9 mouse cellular contexts compared by ENCODE assay signal in genomic region chr14:102994662-102995561, GRCm38 (mm10). TPM values are rescaled to one million over a fixed set of nuclear protein-coding genes. Genes with fewer than 3 reads are reported as not detected.
DNase-seq lines count a peak whose midpoint lies in the region; ATAC-seq and TF ChIP-seq lines count a peak whose summit lies in the region.
"Had no signal": no experiment of that assay in that cellular context is flagged by ENCODE, and none has a peak within 500 bp of the region (broad histone marks: within the 10 kb centered on the region; RNA-seq: fewer than 3 reads in every experiment).

No protein-coding gene starts in this region.

- no peaks in the 10 kb centered on the region for H3K36me3 ChIP-seq in thymus, adult 2 months (ENCODE audit: control insufficient read depth, insufficient read depth, low read length)
- H3K36me3 ChIP-seq in intestine, embryonic 16.5 days (ENCODE audit: control insufficient read depth, insufficient read depth, low read length): no peaks in the 10 kb centered on the region
- H3K36me3 ChIP-seq in midbrain, embryonic 14.5 days (ENCODE audit: control insufficient read depth, insufficient read depth, low read length): no peaks in the 10 kb centered on the region

- peak; percentile 69 for DNase-seq in thymus, adult 2 months
- DNase-seq in thymus, adult 18-20 months: no peak
- peak; percentile 60 for DNase-seq in gastrocnemius, postnatal 14 days
- peak; percentile 77 to 88 for DNase-seq in left cerebral cortex, postnatal 14 days (ENCODE audit: low spot score in 2 of 2)
- DNase-seq in midbrain, embryonic 14.5 days: peak; percentile 94
- peak; percentile 36 for DNase-seq in spleen, adult 12 weeks (ENCODE audit: low spot score)

- H3K9me3 ChIP-seq in intestine, embryonic 16.5 days (ENCODE audit: control insufficient read depth, low read length): no peaks in the 10 kb centered on the region
- no peaks in the 10 kb centered on the region for H3K9me3 ChIP-seq in midbrain, embryonic 14.5 days (ENCODE audit: control insufficient read depth, low read length)

- no peak for TF ChIP-seq POLR2A in thymus, adult 2 months (IDR thresholded peaks at IDR 0.05; ENCODE audit: control insufficient read depth, extremely low read depth, insufficient read depth, low read length, poor library complexity)
- TF ChIP-seq POLR2A in cortical plate, adult 2 months (IDR thresholded peaks at IDR 0.05; ENCODE audit: extremely low read depth, insufficient read depth, low read length): no peak

- ATAC-seq in intestine, embryonic 16.5 days: peak; percentile 84
- peak; percentile 78 for ATAC-seq in midbrain, embryonic 14.5 days (ENCODE audit: low FRiP score, low TSS enrichment)

- H3K9ac ChIP-seq in intestine, embryonic 16.5 days (ENCODE audit: low read depth, low read length): no peak overlapping the region
- H3K9ac ChIP-seq in midbrain, embryonic 14.5 days (replicated peaks; ENCODE audit: low read length): no peak overlapping the region

- no peak for TF ChIP-seq CTCF in thymus, adult 2 months (IDR thresholded peaks at IDR 0.05; ENCODE audit: borderline replicate concordance, control insufficient read depth, extremely low read depth, insufficient read depth, low read length, poor library complexity)
- peak; percentile 84 for TF ChIP-seq CTCF in cortical plate, adult 2 months (IDR thresholded peaks at IDR 0.05; ENCODE audit: extremely low read depth, insufficient read depth, low read length)

- 23% methylated on average over 6 of the region's 6 CpGs for WGBS in thymus, adult 2 months
- WGBS in intestine, embryonic 16.5 days: 18% methylated on average over 6 of the region's 6 CpGs
- WGBS in midbrain, embryonic 14.5 days: 19% methylated on average over 6 of the region's 6 CpGs

- H3K4me3 ChIP-seq in thymus, adult 2 months (ENCODE audit: control insufficient read depth, insufficient read depth, low read length): no peak overlapping the region
- no peak overlapping the region for H3K4me3 ChIP-seq in cortical plate, adult 2 months (ENCODE audit: insufficient read depth, low read length)
- H3K4me3 ChIP-seq in intestine, embryonic 16.5 days (ENCODE audit: low read length): no peak overlapping the region
- H3K4me3 ChIP-seq in midbrain, embryonic 14.5 days (replicated peaks; ENCODE audit: low read depth, low read length): no peak overlapping the region
- H3K4me3 ChIP-seq: myocyte had no signal

- H3K4me2 ChIP-seq in intestine, embryonic 16.5 days (ENCODE audit: low read depth, low read length): no peak overlapping the region
- H3K4me2 ChIP-seq in midbrain, embryonic 14.5 days (ENCODE audit: low read length): no peak overlapping the region

- intact Hi-C loops in gastrocnemius, postnatal 14 days (cut with DNase I; ENCODE audit: low total_unique reads): no loop called here
- intact Hi-C loops in left cerebral cortex, postnatal 14 days (cut with DNase I): loop anchor here (10.0 kb wide), 1 partner anchor 480 kb away; no protein-coding TSS in a partner anchor

- H3K27ac ChIP-seq in thymus, adult 2 months (ENCODE audit: control insufficient read depth, insufficient read depth, low read length): no peak overlapping the region
- no peak overlapping the region for H3K27ac ChIP-seq in cortical plate, adult 2 months (ENCODE audit: insufficient read depth, low read length)
- H3K27ac ChIP-seq in intestine, embryonic 16.5 days (ENCODE audit: low read length): no peak overlapping the region
- H3K27ac ChIP-seq in midbrain, embryonic 14.5 days (replicated peaks; ENCODE audit: low read depth, low read length): no peak overlapping the region

- H3K4me1 ChIP-seq in thymus, adult 2 months (replicated peaks; ENCODE audit: control insufficient read depth, insufficient read depth, low read length): no peaks in the 10 kb centered on the region
- H3K4me1 ChIP-seq in cortical plate, adult 2 months (ENCODE audit: control insufficient read depth, insufficient read depth, low read length): no peaks in the 10 kb centered on the region; the same call in 1 of the 2 replicates
- no peaks in the 10 kb centered on the region for H3K4me1 ChIP-seq in intestine, embryonic 16.5 days (ENCODE audit: control insufficient read depth, insufficient read depth, low read length)
- no peaks in the 10 kb centered on the region for H3K4me1 ChIP-seq in midbrain, embryonic 14.5 days (ENCODE audit: control insufficient read depth, insufficient read depth, low read length)

- H3K27me3 ChIP-seq in thymus, adult 2 months (ENCODE audit: control insufficient read depth, insufficient read depth, low read length): no peaks in the 10 kb centered on the region
- no peaks in the 10 kb centered on the region for H3K27me3 ChIP-seq in intestine, embryonic 16.5 days (replicated peaks; ENCODE audit: control insufficient read depth, insufficient read depth, low read length)
- H3K27me3 ChIP-seq in midbrain, embryonic 14.5 days (ENCODE audit: control insufficient read depth, insufficient read depth, low read length): no peaks in the 10 kb centered on the region

RNA-seq across cellular contexts. Expression of gene Kctd12, which starts 12.5 kb away (rescaled TPM):
- 20.0 and 25.4 TPM in 2 replicates for polyA plus RNA-seq in thymus, adult 2 months (2012; rRNA removed)
- polyA plus RNA-seq in cortical plate, adult 2 months (2012; rRNA removed): 20.9 and 22.8 TPM in 2 replicates
- 10 to 100 TPM; 16.7 to 20.2 TPM for total RNA-seq in gastrocnemius, postnatal 14 days (2021)
- 8.9 and 9.5 TPM in 2 replicates for polyA plus RNA-seq in intestine, embryonic 16.5 days (2015; fragmentation: Nextera tagmentation; extraction: Ambion mirVana)
- total RNA-seq in left cerebral cortex, postnatal 14 days (2021): 10 to 100 TPM; 49.7 to 56.8 TPM
- polyA plus RNA-seq in midbrain, embryonic 14.5 days (2014; fragmentation: Nextera tagmentation; extraction: Ambion mirVana): 18.0 and 22.7 TPM in 2 replicates
- polyA plus RNA-seq: myocyte had no signal

RNA-seq across cellular contexts. Expression of gene Acod1, which starts 51.9 kb away (rescaled TPM):
- 0.55 and 0.86 TPM in 2 replicates for polyA plus RNA-seq in thymus, adult 2 months (2012; rRNA removed)
- 0.04 and 0.06 TPM in 2 replicates for polyA plus RNA-seq in cortical plate, adult 2 months (2012; rRNA removed)
- not detected for total RNA-seq in gastrocnemius, postnatal 14 days (2021)
- 0.05 TPM in 1 of 2 replicates, not detected in the other for polyA plus RNA-seq in intestine, embryonic 16.5 days (2015; fragmentation: Nextera tagmentation; extraction: Ambion mirVana)
- total RNA-seq in left cerebral cortex, postnatal 14 days (2021): not detected
- 0.24 TPM in 1 of 2 replicates, not detected in the other for polyA plus RNA-seq in midbrain, embryonic 14.5 days (2014; fragmentation: Nextera tagmentation; extraction: Ambion mirVana)
- polyA plus RNA-seq: myocyte had no signal

Comparison
In these comparisons a context has a peak if more than half of its experiments do, and no peak if none do; other contexts are left out.
1. DNase-seq: peak in thymus, adult 2 months (single experiment), gastrocnemius, postnatal 14 days (single experiment), left cerebral cortex, postnatal 14 days (2 of 2), midbrain, embryonic 14.5 days (single experiment) and spleen, adult 12 weeks (single experiment); none in thymus, adult 18-20 months (0 of 2).